Mouse (Mus musculus) testis, adult 2 months (tissue): ENCODE results near the gene Ankrd13d. TPM values are rescaled to one million over a fixed set of nuclear protein-coding genes. Genes with fewer than 3 reads are reported as not detected.

Source experiments
- H3K27ac ChIP-seq: fragments of 200-500 bp; 2 replicates; pipeline ENCODE4 v1.5.1; 2012; ENCODE audit warnings: low read depth, low read length; ENCODE audit not compliant: control insufficient read depth, insufficient read depth
- H3K27me3 ChIP-seq: fragments of 200-500 bp; 2 replicates; pipeline ENCODE4 v1.6.1; 2012; ENCODE audit warnings: mild to moderate bottlenecking, low read length, moderate library complexity; ENCODE audit not compliant: control insufficient read depth, insufficient read depth
- H3K36me3 ChIP-seq: fragments of 200-500 bp; 2 replicates; pipeline ENCODE4 v1.6.1; 2012; ENCODE audit warnings: mild to moderate bottlenecking, low read length; ENCODE audit not compliant: control insufficient read depth, insufficient read depth
- H3K4me1 ChIP-seq: fragments of 200-500 bp; 2 replicates; pipeline ENCODE4 v1.6.1; 2012; ENCODE audit warnings: low read length; ENCODE audit not compliant: control insufficient read depth, insufficient read depth
- H3K4me3 ChIP-seq: fragments of 200-500 bp; 2 replicates; pipeline ENCODE4 v1.5.1; 2012; ENCODE audit warnings: low read depth, mild to moderate bottlenecking, low read length, moderate library complexity, mixed read lengths; ENCODE audit not compliant: control insufficient read depth
- CTCF ChIP-seq: fragments of 200-500 bp; IDR thresholded peaks from 2 replicates; pipeline ENCODE4 v1.5.1; 2012; ENCODE audit warnings: low read depth, mild to moderate bottlenecking, inconsistent platforms, low read length, moderate library complexity; ENCODE audit not compliant: control insufficient read depth, insufficient read depth, insufficient replicate concordance
- POLR2A ChIP-seq: fragments of 200-500 bp; IDR thresholded peaks from 2 replicates; pipeline ENCODE4 v1.6.1; 2012; ENCODE audit warnings: low read depth, mild to moderate bottlenecking, inconsistent platforms, low read length, moderate library complexity; ENCODE audit not compliant: control insufficient read depth
- polyA plus RNA-seq: library from polyadenylated mRNA; depleted of rRNA; stranded (reverse); fragments of >200 nt; gene quantifications from 2 replicates; pipeline ENCODE4 v1.2.3, GENCODE M21; 2012

The Ankrd13d gene
- polyA plus RNA-seq, 1 experiment = 6.1 TPM

DNA sequence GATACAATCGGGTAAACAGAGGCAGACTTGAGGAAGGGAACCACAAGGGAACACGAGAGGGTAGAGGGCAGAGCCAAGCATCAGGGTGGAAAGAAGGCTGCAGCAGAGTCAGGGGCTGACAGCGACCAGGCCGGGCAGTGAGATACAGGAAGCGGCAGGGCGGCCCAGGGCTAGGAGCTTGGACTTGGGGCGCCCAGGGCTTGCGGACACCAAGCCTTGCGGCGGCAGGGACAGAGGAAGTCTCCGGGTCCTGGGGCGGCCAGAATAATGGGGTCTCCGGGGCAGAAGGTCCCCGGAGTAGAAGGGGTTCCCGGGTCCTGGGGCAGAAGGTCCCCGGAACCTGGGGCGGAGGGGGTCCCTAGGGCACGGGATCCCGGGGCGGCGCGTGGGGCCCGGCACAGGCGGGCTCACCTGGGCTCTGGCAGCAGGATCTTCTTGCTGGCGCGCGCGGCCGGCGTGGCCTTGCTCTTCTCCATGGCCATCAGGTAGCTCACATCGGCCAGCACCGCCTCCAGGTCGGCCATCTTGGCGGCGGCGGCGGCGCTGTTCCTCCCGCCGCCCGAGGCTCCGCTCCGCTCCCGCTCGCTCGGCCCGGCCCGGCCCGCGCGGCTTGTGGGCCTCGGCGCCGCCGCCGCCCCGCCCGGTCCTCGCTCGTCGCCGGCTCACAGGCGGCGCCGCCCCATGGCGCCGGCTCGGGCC lies 22.7 kb upstream of the Ankrd13d start:
- peaks cover 12% of the 10 kb centered on the region for H3K4me1 ChIP-seq
- no peaks in the 10 kb centered on the region for H3K27me3 ChIP-seq
- TF ChIP-seq CTCF (no peak), POLR2A (0 out of 2 replicates have a peak, but pooled peaks have one; percentile 4)
- no peaks in the 10 kb centered on the region for H3K36me3 ChIP-seq
- peak overlapping the region; percentile 69 for H3K27ac ChIP-seq
- peak overlapping the region; percentile 92 for H3K4me3 ChIP-seq

DNA sequence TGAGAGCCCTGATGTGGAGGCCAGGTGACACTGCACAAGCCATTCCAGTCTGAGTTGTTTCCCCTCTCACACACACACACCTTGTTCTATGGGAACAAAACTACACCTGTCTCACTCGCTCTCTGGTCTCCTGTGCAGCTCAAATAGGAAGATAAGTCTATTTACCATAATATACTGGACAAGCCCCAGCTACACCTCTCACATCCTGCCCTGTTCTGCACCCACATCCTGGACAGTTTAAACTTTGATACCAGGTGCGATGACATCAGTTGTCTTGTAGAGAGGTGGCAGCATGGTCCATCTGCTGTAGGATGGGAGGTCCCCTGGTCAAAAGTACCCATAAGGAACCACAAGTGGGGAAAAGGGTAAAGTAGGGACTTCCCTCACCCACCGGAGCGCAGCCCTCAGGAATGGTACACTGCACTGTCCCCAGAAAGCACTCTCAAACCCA lies 22.0 kb upstream of the Ankrd13d start:
- TF ChIP-seq CTCF (no peak), POLR2A (no peak)
- Histone ChIP-seq H3K27me3 (no peaks in the 10 kb centered on the region), H3K4me3 (no peak overlapping the region), H3K27ac (no peak overlapping the region), H3K36me3 (no peaks in the 10 kb centered on the region), H3K4me1 (peaks cover 12% of the 10 kb centered on the region)

DNA sequence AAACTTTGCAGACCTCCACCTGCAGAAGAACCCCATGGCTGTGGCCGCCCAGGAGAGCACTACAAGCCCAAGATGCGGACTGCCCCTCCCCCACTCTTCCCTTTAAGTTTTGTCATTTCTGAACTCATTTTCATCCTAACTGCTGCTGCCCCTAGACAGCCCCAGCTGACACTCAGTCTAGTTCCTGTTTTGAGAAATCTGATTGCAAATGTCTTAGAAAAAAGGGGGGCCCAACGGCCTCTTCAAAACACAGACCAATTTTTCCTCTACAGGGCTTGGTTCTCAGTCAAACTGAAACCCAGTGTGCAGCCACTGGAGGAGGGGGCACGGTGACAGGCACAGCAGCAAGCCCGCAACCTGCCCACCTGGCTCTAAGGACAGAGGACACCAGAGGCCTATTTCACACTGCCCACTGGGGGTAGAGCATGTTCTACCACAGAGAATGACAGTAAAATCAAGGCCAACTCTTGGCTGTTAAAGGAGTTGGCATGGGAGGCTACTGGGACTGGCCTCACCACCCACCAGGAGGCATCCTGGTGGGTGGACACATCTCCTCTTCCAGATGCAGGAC lies 21.4 kb upstream of the Ankrd13d start:
- Histone ChIP-seq H3K4me3 (no peak overlapping the region), H3K36me3 (no peaks in the 10 kb centered on the region), H3K27me3 (no peaks in the 10 kb centered on the region), H3K27ac (no peak overlapping the region), H3K4me1 (peaks cover 12% of the 10 kb centered on the region)
- TF ChIP-seq CTCF (no peak), POLR2A (no peak)

DNA sequence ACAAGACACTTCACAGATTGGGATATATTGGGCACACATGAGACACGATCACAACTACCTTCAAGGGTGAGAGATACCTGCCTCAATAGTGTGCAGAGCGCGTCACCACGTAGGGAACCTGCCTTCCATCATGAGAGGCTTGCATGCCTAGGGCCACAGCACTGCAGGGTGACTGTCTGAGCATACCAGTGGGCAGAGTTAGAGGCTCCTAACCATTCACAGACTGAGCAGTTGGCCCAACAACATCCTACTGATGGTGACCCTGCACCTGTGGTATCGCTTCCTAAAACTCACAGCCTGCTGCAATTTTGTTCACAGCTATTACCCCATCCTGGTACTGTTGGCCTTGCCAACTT lies 20.7 kb upstream of the Ankrd13d start:
- TF ChIP-seq POLR2A = no peak
- TF ChIP-seq CTCF = no peak
- Histone ChIP-seq H3K36me3 (no peaks in the 10 kb centered on the region), H3K4me1 (peaks cover 12% of the 10 kb centered on the region), H3K27me3 (no peaks in the 10 kb centered on the region), H3K27ac (no peak overlapping the region), H3K4me3 (no peak overlapping the region)

DNA sequence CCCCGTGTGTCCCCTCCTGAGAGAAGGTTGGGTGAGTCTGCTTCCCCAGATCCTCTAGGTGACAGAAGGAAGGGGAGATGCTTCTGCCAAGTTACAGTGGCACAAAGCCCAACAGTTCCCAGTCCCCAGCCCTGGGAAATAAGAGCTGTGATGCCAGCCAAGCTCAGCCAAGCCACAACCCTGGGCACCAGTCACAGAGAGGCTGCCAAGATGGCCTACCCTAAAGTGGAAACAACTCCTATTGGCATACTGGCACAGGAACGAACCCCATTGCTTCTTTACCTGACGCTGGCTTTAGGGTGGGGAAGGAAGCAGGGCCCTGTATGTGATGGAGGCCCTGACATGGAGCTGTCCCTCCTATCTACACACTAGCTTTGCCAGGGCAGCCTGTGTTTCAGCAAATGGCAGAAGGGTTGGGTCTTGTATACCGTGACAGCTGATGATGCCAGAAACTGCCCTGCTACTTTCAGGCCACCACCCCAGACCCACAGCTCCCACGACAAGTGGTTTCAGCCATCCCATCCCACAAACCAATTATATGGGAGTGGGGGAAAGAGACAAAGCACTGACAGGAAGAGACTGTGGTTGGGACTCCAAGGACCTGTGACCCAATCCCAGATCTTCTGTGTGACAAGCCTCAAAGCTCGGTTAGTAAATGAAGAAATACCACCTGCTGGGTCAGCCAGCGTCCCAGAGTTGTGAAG lies 20.2 kb upstream of the Ankrd13d start:
- Histone ChIP-seq H3K4me3 (peak overlapping the region; percentile 30), H3K27ac (no peak overlapping the region), H3K27me3 (no peaks in the 10 kb centered on the region), H3K4me1 (peaks cover 12% of the 10 kb centered on the region), H3K36me3 (no peaks in the 10 kb centered on the region)
- TF ChIP-seq CTCF (no peak), POLR2A (no peak)

DNA sequence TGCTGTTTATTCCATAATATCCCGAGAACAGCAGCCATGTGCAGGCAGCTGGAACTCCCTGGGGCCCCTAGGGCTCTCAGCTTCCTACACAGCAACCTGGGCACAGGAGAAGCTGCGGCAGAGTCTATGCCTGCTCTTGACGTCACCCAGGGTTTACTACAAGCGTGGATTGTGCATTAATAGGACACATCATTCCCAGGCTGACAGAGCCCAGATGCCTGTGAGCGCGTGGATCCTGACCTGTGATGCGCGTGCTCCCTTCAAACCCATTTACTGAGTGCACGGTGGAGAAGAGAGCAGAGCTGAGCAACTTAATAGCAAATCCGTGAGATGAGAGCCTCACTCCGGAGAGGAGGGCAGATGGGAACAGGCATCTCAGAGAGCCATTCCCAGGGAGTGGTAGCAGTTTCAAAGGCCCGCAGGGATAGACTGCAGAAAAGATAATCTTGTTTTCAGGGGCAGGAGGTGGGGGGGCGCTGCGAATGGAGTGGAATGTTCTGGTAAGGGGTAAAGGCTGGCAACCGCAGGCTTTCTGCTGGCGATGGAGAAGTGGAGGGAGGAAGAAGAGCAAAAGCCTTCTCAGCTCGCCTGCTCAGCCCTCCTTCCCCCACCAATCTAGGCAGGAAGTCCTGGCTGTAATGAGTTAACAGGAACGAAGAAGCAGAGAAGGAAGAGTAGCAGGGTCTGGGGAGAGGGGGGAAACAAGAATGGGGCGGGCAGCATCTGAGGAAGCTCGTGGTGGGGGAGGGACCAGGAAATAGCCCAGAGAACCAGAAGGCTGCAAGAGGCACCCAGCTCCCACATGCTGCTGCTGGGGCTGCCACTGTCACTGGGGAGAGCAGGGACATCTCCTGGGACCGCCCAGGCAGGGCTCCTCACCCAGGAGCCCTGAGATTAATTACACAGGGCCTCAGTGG lies 19.1 kb upstream of the Ankrd13d start:
- no peak overlapping the region; the same call in 1 of the 2 replicates for H3K4me3 ChIP-seq
- TF ChIP-seq POLR2A (no peak), CTCF (no peak)
- H3K27ac ChIP-seq = no peak overlapping the region
- no peaks in the 10 kb centered on the region for H3K36me3 ChIP-seq
- H3K27me3 ChIP-seq = no peaks in the 10 kb centered on the region
- peaks cover 12% of the 10 kb centered on the region for H3K4me1 ChIP-seq
